Mouse (Mus musculus) lung, embryonic 16.5 days (tissue): ENCODE data around the gene Stmn3. TPM values are rescaled to one million over a fixed set of nuclear protein-coding genes. Genes with fewer than 3 reads are reported as not detected.

Experiments
- ATAC-seq: fragments of 200-750 bp; cut with Nextera tagmentation; 2 replicates; pipeline ENCODE4 v1.8.0; 2017; ENCODE audit warnings: low read depth, mild to moderate bottlenecking, moderate library complexity
- H3K27ac ChIP-seq: fragments of 300-500 bp; sonication (generic); 2 replicates; pipeline ENCODE4 v1.5.1; 2014; ENCODE audit warnings: mild to moderate bottlenecking, control low read depth, low read length
- H3K27me3 ChIP-seq: fragments of 300-500 bp; sonication (generic); 2 replicates; pipeline ENCODE4 v1.6.1; 2014; ENCODE audit warnings: low read depth, low read length, mixed read lengths; ENCODE audit not compliant: control insufficient read depth, insufficient read depth
- H3K36me3 ChIP-seq: fragments of 300-500 bp; sonication (generic); 2 replicates; pipeline ENCODE4 v1.6.1; 2014; ENCODE audit warnings: low read length; ENCODE audit not compliant: control insufficient read depth, insufficient read depth
- H3K4me1 ChIP-seq: fragments of 300-500 bp; sonication (generic); replicated peaks from 2 replicates; pipeline ENCODE4 v1.6.1; 2014; ENCODE audit warnings: low read length, mixed read lengths; ENCODE audit not compliant: control insufficient read depth, insufficient read depth
- H3K4me2 ChIP-seq: fragments of 300-500 bp; sonication (generic); 2 replicates; pipeline ENCODE4 v1.6.1; 2014; ENCODE audit warnings: low read depth, low read length, control low read depth
- H3K4me3 ChIP-seq: fragments of 300-500 bp; sonication (generic); 2 replicates; pipeline ENCODE4 v1.5.1; 2014; ENCODE audit warnings: mild to moderate bottlenecking, low read length, control low read depth
- H3K9ac ChIP-seq: fragments of 300-500 bp; sonication (generic); 2 replicates; pipeline ENCODE4 v1.6.1; 2014; ENCODE audit warnings: low read length, control low read depth
- H3K9me3 ChIP-seq: fragments of 300-500 bp; sonication (generic); 2 replicates; pipeline ENCODE4 v1.6.1; 2016; ENCODE audit warnings: low read length; ENCODE audit not compliant: control insufficient read depth
- WGBS: fragments of 180-500 bp; shearing (Covaris S2); extraction: QIAGEN DNeasy Blood & Tissue Kit; methylation state at CpG from one replicate; pipeline ENCODE4 v1.1.7; 2014; 5-methylcytosine and 5-hydroxymethylcytosine counted together
- polyA plus RNA-seq: library from polyadenylated mRNA; unstranded; fragments of >200 nt; fragmentation: Nextera tagmentation; extraction: Ambion mirVana; gene quantifications from 2 replicates; pipeline ENCODE4 v1.2.1, GENCODE M21; 2015

The Stmn3 gene
- polyA plus RNA-seq, 1 experiment from 2014 or later: 4.8 TPM

- Histone ChIP-seq H3K9ac (peak overlapping the region; percentile 70), H3K36me3 (peaks cover 28% of the 10 kb centered on the region), H3K4me3 (peak overlapping the region; percentile 71), H3K9me3 (no peaks in the 10 kb centered on the region), H3K27me3 (no peaks in the 10 kb centered on the region), H3K27ac (peak overlapping the region; percentile 78; the same call in 1 of the 2 replicates), H3K4me2 (peak overlapping the region; percentile 77), H3K4me1 (peaks cover 8% of the 10 kb centered on the region)
- WGBS: 8% methylated on average over 7 of the region's 7 CpGs
- ATAC-seq: peak; percentile 24
Observed at GRCm38 (mm10) chr2:181320103-181320499, 5.8 kb upstream of the Stmn3 start.

- peak; percentile 95 for ATAC-seq
Observed at GRCm38 (mm10) chr2:181319248-181320102, 5.2 kb upstream of the Stmn3 start, which contains the start of gene Rtel1. Gene Rtel1, plus strand, starts transcription at chr2:181319739.

GRCm38 (mm10) chr2:181313344-181314079 is 788 bp downstream of the Stmn3 start:
- no peak overlapping the region for H3K4me3 ChIP-seq
- WGBS: 3% methylated on average over 35 of the region's 35 CpGs
- peak; percentile 5; the same call in 1 of the 2 replicates for ATAC-seq

More at GRCm38 (mm10) chr2:181319248-181320102, 5.2 kb upstream of the Stmn3 start, which contains the start of gene Rtel1:
- H3K9me3 ChIP-seq: no peaks in the 10 kb centered on the region
- peaks cover 23% of the 10 kb centered on the region for H3K36me3 ChIP-seq
- peaks cover 8% of the 10 kb centered on the region for H3K4me1 ChIP-seq
- 6% methylated on average over 40 of the region's 40 CpGs for WGBS
- peaks cover 6% of the 10 kb centered on the region for H3K27me3 ChIP-seq
- peak within 1 kb of the TSS; percentile 77 for H3K4me2 ChIP-seq
- H3K4me3 ChIP-seq: peak within 1 kb of the TSS; percentile 71
- peak within 1 kb of the TSS; percentile 70 for H3K9ac ChIP-seq
- H3K27ac ChIP-seq: peak within 1 kb of the TSS; percentile 78

GRCm38 (mm10) chr2:181313006-181313343 is 1.3 kb downstream of the Stmn3 start:
- peaks cover 32% of the 10 kb centered on the region for H3K27me3 ChIP-seq

More at GRCm38 (mm10) chr2:181313344-181314079, 788 bp downstream of the Stmn3 start:
- Histone ChIP-seq H3K9me3 (no peaks in the 10 kb centered on the region), H3K4me1 (peaks cover 5% of the 10 kb centered on the region; the same call in 1 of the 2 replicates), H3K36me3 (no peaks in the 10 kb centered on the region), H3K27me3 (peaks cover 32% of the 10 kb centered on the region), H3K9ac (no peak overlapping the region), H3K27ac (no peak overlapping the region), H3K4me2 (no peak overlapping the region; the same call in 1 of the 2 replicates)

GRCm38 (mm10) chr2:181312435-181312834 is 1.9 kb downstream of the Stmn3 start:
- no peak for ATAC-seq
- no peak overlapping the region for H3K4me3 ChIP-seq
- H3K27me3 ChIP-seq: peaks cover 35% of the 10 kb centered on the region
- H3K9me3 ChIP-seq: no peaks in the 10 kb centered on the region
- H3K4me1 ChIP-seq: peaks cover 5% of the 10 kb centered on the region; the same call in 1 of the 2 replicates
- no peaks in the 10 kb centered on the region for H3K36me3 ChIP-seq
- no peak overlapping the region for H3K27ac ChIP-seq
- WGBS: 70% methylated on average over 3 of the region's 3 CpGs
- no peak overlapping the region for H3K4me2 ChIP-seq
- H3K9ac ChIP-seq: no peak overlapping the region

More at GRCm38 (mm10) chr2:181313006-181313343, 1.3 kb downstream of the Stmn3 start:
- no peak overlapping the region for H3K4me3 ChIP-seq
- no peaks in the 10 kb centered on the region for H3K36me3 ChIP-seq
- no peak overlapping the region for H3K27ac ChIP-seq
- WGBS: 9% methylated on average over 5 of the region's 5 CpGs
- ATAC-seq: no peak
- no peaks in the 10 kb centered on the region for H3K9me3 ChIP-seq
- H3K4me2 ChIP-seq: no peak overlapping the region
- no peak overlapping the region for H3K9ac ChIP-seq
- H3K4me1 ChIP-seq: peaks cover 5% of the 10 kb centered on the region; the same call in 1 of the 2 replicates

- peaks cover 19% of the 10 kb centered on the region for H3K27me3 ChIP-seq
- no peak overlapping the region for H3K4me2 ChIP-seq
- H3K4me1 ChIP-seq: no peaks in the 10 kb centered on the region
- no peak overlapping the region for H3K27ac ChIP-seq
- no peak for ATAC-seq
- no peaks in the 10 kb centered on the region for H3K36me3 ChIP-seq
- 7% methylated on average over 30 of the region's 30 CpGs for WGBS
- no peak overlapping the region for H3K4me3 ChIP-seq
- H3K9ac ChIP-seq: no peak overlapping the region
- no peaks in the 10 kb centered on the region for H3K9me3 ChIP-seq
Observed at GRCm38 (mm10) chr2:181307144-181307804, 7.0 kb downstream of the Stmn3 start.

GRCm38 (mm10) chr2:181304944-181305343 is 9.4 kb downstream of the Stmn3 start:
- no peaks in the 10 kb centered on the region for H3K4me1 ChIP-seq
- peaks cover 3% of the 10 kb centered on the region; the same call in 1 of the 2 replicates for H3K9me3 ChIP-seq
- WGBS: 81% methylated on average over 1 of the region's 1 CpGs
- no peak for ATAC-seq
- H3K9ac ChIP-seq: no peak overlapping the region
- H3K4me2 ChIP-seq: no peak overlapping the region
- H3K27ac ChIP-seq: no peak overlapping the region
- H3K4me3 ChIP-seq: no peak overlapping the region
- H3K36me3 ChIP-seq: peaks cover 10% of the 10 kb centered on the region
- peaks cover 13% of the 10 kb centered on the region for H3K27me3 ChIP-seq

- WGBS: 26% methylated on average over 3 of the region's 3 CpGs
- Histone ChIP-seq H3K27ac (no peak overlapping the region), H3K36me3 (peaks cover 10% of the 10 kb centered on the region), H3K4me3 (no peak overlapping the region), H3K4me1 (no peaks in the 10 kb centered on the region), H3K4me2 (no peak overlapping the region), H3K9ac (no peak overlapping the region), H3K27me3 (peaks cover 10% of the 10 kb centered on the region), H3K9me3 (peaks cover 3% of the 10 kb centered on the region; the same call in 1 of the 2 replicates)
- no peak for ATAC-seq
Observed at GRCm38 (mm10) chr2:181302041-181302440, 12.3 kb downstream of the Stmn3 start.
